Mouse (Mus musculus): ENCODE measurements around the gene Ppp1r13b. TPM values are rescaled to one million over a fixed set of nuclear protein-coding genes. Genes with fewer than 3 reads are reported as not detected.
"Not testable (repeated sequence)": the region's sequence is repeated elsewhere in the genome, so short reads cannot be mapped to it uniquely, and the experiment has no call there.

The Ppp1r13b gene
- polyA plus RNA-seq, 1 experiment from 2014 or later = 18.9 TPM

DNA sequence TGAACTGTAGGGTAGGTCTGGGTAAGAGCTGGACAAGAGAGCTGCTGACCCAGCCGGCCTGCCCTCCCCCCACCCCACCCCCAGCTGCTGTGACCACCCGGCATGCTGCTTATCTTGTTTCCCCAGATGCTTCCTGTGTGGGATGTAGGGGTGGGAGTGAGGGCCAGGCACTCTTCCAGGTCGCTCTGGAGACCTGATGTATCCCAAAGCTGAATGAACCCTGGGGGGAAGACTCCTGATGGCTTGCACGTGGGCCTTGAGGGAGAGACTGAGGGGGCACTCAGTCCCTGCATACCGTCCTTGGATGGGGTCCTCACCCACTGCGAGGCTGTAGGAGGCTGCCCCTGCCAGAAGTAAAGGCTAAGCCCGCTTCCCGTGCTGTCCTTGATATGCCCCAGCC is 37.2 kb upstream of the Ppp1r13b start:
- no peak for DNase-seq (ENCODE audit: low spot score)
- Histone ChIP-seq H3K9ac (ENCODE audit: low read length) (peak overlapping the region; percentile 38; the same call in 1 of the 2 replicates), H3K27ac (replicated peaks) (peak overlapping the region; percentile 88), H3K4me2 (replicated peaks; ENCODE audit: low read depth) (no peak overlapping the region), H3K4me3 (ENCODE audit: low read depth, low read length) (no peak overlapping the region), H3K36me3 (ENCODE audit: control insufficient read depth, insufficient read depth, low read length) (no peaks in the 10 kb centered on the region), H3K27me3 (ENCODE audit: control insufficient read depth, insufficient read depth, low read length) (no peaks in the 10 kb centered on the region), H3K9me3 (ENCODE audit: control insufficient read depth, low read length) (no peaks in the 10 kb centered on the region), H3K4me1 (replicated peaks; ENCODE audit: control insufficient read depth, insufficient read depth) (peaks cover 10% of the 10 kb centered on the region; the same call in 1 of the 2 replicates)
- ATAC-seq (ENCODE audit: low FRiP score, low TSS enrichment) = no peak
- 38% methylated on average over 8 of the region's 8 CpGs for WGBS
- TF ChIP-seq CTCF (IDR thresholded peaks at IDR 0.05; ENCODE audit: low read depth) (no peak), EP300 (optimal IDR thresholded peaks at IDR 0.05) (no peak)

DNA sequence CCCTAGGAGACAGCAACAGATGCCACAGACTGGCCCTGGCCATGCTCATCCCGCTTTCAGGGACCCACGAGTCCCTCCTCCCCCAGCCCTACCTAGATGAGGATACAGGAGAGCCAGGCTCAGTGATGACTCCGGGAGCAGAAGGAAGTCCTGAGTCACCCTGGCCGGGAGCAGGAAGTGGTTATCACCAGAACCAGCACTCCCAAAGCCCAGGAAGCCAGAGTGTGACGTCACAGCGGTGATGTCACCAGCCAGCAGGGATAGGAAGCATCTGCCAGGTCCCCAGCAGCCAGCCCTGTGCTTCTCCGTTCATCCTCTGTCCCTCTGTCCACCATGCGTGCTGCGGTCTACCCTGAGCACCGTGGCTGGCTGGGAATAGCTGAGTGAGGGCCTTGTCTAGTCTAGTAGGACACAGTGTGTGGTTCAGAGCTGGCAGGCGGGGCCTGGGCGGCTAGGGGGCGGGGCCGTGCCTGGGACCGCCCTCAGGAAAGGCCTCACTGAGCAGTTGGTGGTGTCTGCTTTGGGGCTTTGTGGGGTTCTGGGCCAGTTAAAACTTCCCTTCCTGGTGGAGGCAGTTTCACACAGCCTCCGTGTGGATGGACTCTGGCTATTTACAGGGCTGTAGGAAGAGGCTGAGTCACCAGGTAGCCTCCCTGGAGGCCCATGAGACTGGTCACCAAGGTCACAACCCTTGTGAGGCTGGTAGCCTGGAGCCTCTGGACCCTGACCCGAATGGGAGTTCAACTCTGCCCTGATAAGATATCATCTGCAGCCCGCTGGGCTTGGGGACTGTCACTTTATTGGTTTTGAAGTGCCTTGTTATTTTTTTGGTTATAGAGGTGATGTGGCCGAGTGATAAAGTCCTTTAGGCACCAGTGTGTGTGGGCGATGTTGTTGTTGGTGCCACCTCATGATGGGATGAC is 36.4 kb upstream of the Ppp1r13b start:
- not testable (repeated sequence) for H3K9ac ChIP-seq (ENCODE audit: low read length); H3K4me3 ChIP-seq (ENCODE audit: low read depth, low read length); H3K4me1 ChIP-seq (replicated peaks; ENCODE audit: control insufficient read depth, insufficient read depth); H3K36me3 ChIP-seq (ENCODE audit: control insufficient read depth, insufficient read depth, low read length); H3K9me3 ChIP-seq (ENCODE audit: control insufficient read depth, low read length); H3K27me3 ChIP-seq (ENCODE audit: control insufficient read depth, insufficient read depth, low read length)
- Histone ChIP-seq H3K4me2 (replicated peaks; ENCODE audit: low read depth) (0 out of 2 replicates have a peak overlapping the region, but pooled peaks have one; percentile 25), H3K27ac (replicated peaks) (peak overlapping the region; percentile 88)
- peak; percentile 54 for DNase-seq (ENCODE audit: low spot score)
- ATAC-seq (ENCODE audit: low FRiP score, low TSS enrichment) = peak; percentile 79
- 64% methylated on average over 12 of the region's 20 CpGs for WGBS

DNA sequence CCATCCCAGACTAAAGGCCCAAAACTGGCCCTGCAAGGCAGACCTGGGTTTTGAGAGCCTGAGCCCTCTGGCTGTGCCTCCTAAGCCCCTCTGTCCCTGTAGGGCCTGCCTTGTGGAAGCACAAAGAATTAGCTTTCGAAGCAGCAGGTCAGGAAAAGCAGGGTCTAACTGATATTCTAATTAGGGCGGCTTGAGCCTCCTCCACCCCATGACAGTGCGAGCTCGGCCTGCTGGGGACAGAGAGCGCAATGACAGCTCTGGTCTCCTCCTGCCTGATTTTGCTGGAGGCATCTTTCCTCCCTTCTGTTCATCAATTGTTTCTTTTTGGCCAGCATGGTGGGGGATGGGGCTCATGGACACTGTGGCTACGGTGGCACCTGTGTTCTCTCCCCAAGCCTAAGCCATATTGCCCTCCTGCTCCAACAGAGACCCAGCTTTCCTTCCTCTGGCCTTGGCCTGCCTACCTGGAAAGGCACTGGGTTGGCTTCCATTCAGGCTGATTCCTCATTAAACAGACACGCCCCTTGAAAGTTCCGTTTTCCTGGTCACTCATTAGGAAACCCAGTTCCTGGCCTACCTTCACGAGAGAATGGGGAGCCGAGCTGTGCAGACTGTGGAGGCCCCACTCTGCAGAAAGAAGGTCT is 35.6 kb upstream of the Ppp1r13b start:
- Histone ChIP-seq H3K36me3 (ENCODE audit: control insufficient read depth, insufficient read depth, low read length) (no peaks in the 10 kb centered on the region), H3K9me3 (ENCODE audit: control insufficient read depth, low read length) (no peaks in the 10 kb centered on the region), H3K27ac (replicated peaks) (peak overlapping the region; percentile 82), H3K27me3 (ENCODE audit: control insufficient read depth, insufficient read depth, low read length) (no peaks in the 10 kb centered on the region), H3K4me1 (replicated peaks; ENCODE audit: control insufficient read depth, insufficient read depth) (peaks cover 12% of the 10 kb centered on the region), H3K4me3 (ENCODE audit: low read depth, low read length) (no peak overlapping the region), H3K4me2 (replicated peaks; ENCODE audit: low read depth) (peak overlapping the region; percentile 25; the same call in 1 of the 2 replicates), H3K9ac (ENCODE audit: low read length) (no peak overlapping the region)
- DNase-seq (ENCODE audit: low spot score) = no peak
- no peak for TF ChIP-seq EP300 (optimal IDR thresholded peaks at IDR 0.05)
- TF ChIP-seq CTCF (IDR thresholded peaks at IDR 0.05; ENCODE audit: low read depth) = no peak
- no peak for ATAC-seq (ENCODE audit: low FRiP score, low TSS enrichment)
- WGBS = 65% methylated on average over 10 of the region's 10 CpGs

DNA sequence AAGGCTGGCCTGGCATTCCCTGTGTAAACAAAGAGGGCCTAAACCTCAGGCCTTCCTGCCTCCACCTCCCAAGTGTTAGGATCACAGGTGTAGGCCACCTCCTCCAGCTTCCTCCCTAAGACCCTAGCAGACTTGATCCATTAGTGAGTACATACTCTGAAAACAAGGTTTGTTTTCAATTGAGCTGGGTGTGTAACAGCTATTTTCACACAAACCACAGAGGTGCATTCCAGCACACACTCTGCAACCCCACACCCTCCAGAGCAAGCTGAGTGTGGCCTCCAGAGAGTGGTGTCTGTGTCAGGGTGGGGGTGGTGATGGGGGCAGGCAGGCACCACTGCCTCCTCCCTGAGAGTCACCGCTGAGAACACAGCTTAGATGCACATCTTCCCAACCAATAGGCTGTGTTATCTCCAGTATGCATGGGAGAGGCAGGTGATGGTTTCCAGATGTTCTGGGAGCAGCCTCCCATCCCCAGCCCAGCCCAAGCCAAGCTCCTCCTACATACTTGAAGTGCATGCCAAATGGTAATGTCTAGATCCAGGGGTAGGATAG is 30.8 kb upstream of the Ppp1r13b start:
- peak overlapping the region; percentile 94 for H3K27ac ChIP-seq (replicated peaks)
- ATAC-seq (ENCODE audit: low FRiP score, low TSS enrichment) = no peak; the same call in 1 of the 2 replicates
- peaks cover 22% of the 10 kb centered on the region for H3K4me1 ChIP-seq (replicated peaks; ENCODE audit: control insufficient read depth, insufficient read depth)
- no peaks in the 10 kb centered on the region for H3K36me3 ChIP-seq (ENCODE audit: control insufficient read depth, insufficient read depth, low read length)
- no peaks in the 10 kb centered on the region for H3K27me3 ChIP-seq (ENCODE audit: control insufficient read depth, insufficient read depth, low read length)
- WGBS = 20% methylated on average over 1 of the region's 1 CpGs
- TF ChIP-seq EP300 (optimal IDR thresholded peaks at IDR 0.05) (no peak), CTCF (IDR thresholded peaks at IDR 0.05; ENCODE audit: low read depth) (no peak)
- H3K4me2 ChIP-seq (replicated peaks; ENCODE audit: low read depth) = no peak overlapping the region
- no peaks in the 10 kb centered on the region for H3K9me3 ChIP-seq (ENCODE audit: control insufficient read depth, low read length)
- DNase-seq (ENCODE audit: low spot score) = no peak
- H3K4me3 ChIP-seq (ENCODE audit: low read depth, low read length) = no peak overlapping the region
- H3K9ac ChIP-seq (ENCODE audit: low read length) = no peak overlapping the region

DNA sequence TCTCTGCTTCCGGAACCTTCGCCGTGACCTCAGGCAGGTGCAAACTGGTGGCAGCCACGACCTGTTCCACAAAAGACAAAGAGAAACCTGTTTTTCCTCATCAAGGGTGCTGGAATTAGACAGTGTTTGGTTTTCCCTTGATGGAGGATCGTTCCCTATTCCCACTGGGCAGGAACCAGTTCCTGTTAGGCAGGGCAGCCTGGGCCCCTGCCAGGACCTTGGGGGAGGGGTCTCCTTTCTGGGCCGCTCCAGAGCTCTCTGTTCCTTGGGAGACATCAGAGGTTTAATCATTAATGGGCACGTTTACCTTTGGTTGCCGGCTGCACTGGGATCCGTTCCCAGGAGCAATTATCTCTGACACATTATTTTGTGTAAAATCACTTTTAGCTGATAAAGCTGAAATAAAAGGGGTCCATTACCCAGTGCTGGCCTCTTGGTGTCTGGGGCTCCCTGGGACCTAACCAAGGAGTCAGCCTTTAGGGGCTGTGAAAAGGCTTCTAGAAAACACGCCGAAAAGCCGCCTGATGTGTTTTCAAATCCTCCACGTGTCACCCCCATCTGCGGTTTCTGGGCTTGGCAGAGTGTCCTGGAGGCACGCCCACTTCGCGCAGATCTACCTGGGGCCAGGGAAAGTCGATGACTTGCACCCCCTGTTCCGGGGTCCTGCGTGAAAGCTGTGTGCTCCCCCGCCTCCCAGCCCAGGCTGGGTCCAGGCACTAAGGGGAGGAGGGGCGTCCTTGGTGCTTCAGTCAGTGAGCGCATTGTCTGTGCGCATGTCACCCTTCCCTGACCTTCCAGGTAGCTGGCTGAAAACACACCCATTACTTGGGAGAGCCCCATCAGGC is 29.0 kb upstream of the Ppp1r13b start:
- Histone ChIP-seq H3K4me3 (ENCODE audit: low read depth, low read length) (no peak overlapping the region), H3K9ac (ENCODE audit: low read length) (0 out of 2 replicates have a peak overlapping the region, but pooled peaks have one; percentile 31), H3K27me3 (ENCODE audit: control insufficient read depth, insufficient read depth, low read length) (no peaks in the 10 kb centered on the region), H3K9me3 (ENCODE audit: control insufficient read depth, low read length) (no peaks in the 10 kb centered on the region), H3K4me2 (replicated peaks; ENCODE audit: low read depth) (peak overlapping the region; percentile 27), H3K27ac (replicated peaks) (peak overlapping the region; percentile 94), H3K36me3 (ENCODE audit: control insufficient read depth, insufficient read depth, low read length) (no peaks in the 10 kb centered on the region), H3K4me1 (replicated peaks; ENCODE audit: control insufficient read depth, insufficient read depth) (peaks cover 24% of the 10 kb centered on the region)
- DNase-seq (ENCODE audit: low spot score) (peak; percentile 96), ATAC-seq (ENCODE audit: low FRiP score, low TSS enrichment) (peak; percentile 89)
- 22% methylated on average over 24 of the region's 24 CpGs for WGBS
- TF ChIP-seq CTCF (IDR thresholded peaks at IDR 0.05; ENCODE audit: low read depth) (no peak; the same call in 1 of the 2 replicates), EP300 (optimal IDR thresholded peaks at IDR 0.05) (peak; percentile 94)
